Mouse (Mus musculus) limb, embryonic 14.5 days (tissue): Measurements from ENCODE around the gene Map2k2. TPM values are rescaled to one million over a fixed set of nuclear protein-coding genes. Genes with fewer than 3 reads are reported as not detected.
A peak's percentile ranks its signal among the peaks of the same experiment; 100 is the strongest.

Experiments used
- ATAC-seq: fragments of 200-750 bp; cut with Nextera tagmentation; 2 replicates; pipeline ENCODE4 v1.8.0; 2017; ENCODE audit warnings: low read depth, moderate number of reproducible peaks, moderate TSS enrichment; ENCODE audit not compliant: low FRiP score
- DNase-seq: peaks from one replicate; pipeline ENCODE4 v3.0.0-alpha.2; 2015; ENCODE audit warnings: low spot score
- H3K27ac ChIP-seq: fragments of 300-500 bp; sonication (generic); replicated peaks from 2 replicates; pipeline ENCODE4 v1.5.1; 2014; ENCODE audit warnings: low read depth, mild to moderate bottlenecking, low read length, moderate library complexity, mixed read lengths
- H3K27me3 ChIP-seq: fragments of 300-500 bp; sonication (generic); 2 replicates; pipeline ENCODE4 v1.6.1; 2014; ENCODE audit warnings: low read length, mixed read lengths; ENCODE audit not compliant: control insufficient read depth, insufficient read depth
- H3K36me3 ChIP-seq: fragments of 300-500 bp; sonication (generic); 2 replicates; pipeline ENCODE4 v1.6.1; 2014; ENCODE audit warnings: mild to moderate bottlenecking, low read length, moderate library complexity, mixed read lengths; ENCODE audit not compliant: control insufficient read depth, insufficient read depth
- H3K4me1 ChIP-seq: fragments of 300-500 bp; sonication (generic); 2 replicates; pipeline ENCODE4 v1.6.1; 2014; ENCODE audit warnings: antibody characterized with exemption, low read length, mixed read lengths; ENCODE audit not compliant: control insufficient read depth, insufficient read depth
- H3K4me2 ChIP-seq: fragments of 300-500 bp; sonication (generic); replicated peaks from 2 replicates; pipeline ENCODE4 v1.6.1; 2014; ENCODE audit warnings: low read depth, mild to moderate bottlenecking, low read length, moderate library complexity; ENCODE audit not compliant: severe bottlenecking
- H3K4me3 ChIP-seq: fragments of 300-500 bp; sonication (generic); replicated peaks from 2 replicates; pipeline ENCODE4 v1.5.1; 2014; ENCODE audit warnings: low read length
- H3K9ac ChIP-seq: fragments of 300-500 bp; sonication (generic); 2 replicates; pipeline ENCODE4 v1.6.1; 2014; ENCODE audit warnings: mild to moderate bottlenecking, low read depth, low read length, moderate library complexity; ENCODE audit not compliant: severe bottlenecking
- H3K9me3 ChIP-seq: fragments of 300-500 bp; sonication (generic); 2 replicates; pipeline ENCODE4 v1.6.1; 2016; ENCODE audit warnings: low read length; ENCODE audit not compliant: control insufficient read depth
- POLR2A ChIP-seq: fragments of 200-500 bp; IDR thresholded peaks from 2 replicates; pipeline ENCODE4 v1.8.0; 2012; ENCODE audit warnings: inconsistent platforms, mild to moderate bottlenecking, moderate library complexity, borderline replicate concordance; ENCODE audit not compliant: insufficient read depth, insufficient read length; ENCODE audit errors: extremely low read depth
- WGBS: fragments of 180-500 bp; shearing (Covaris S2); extraction: QIAGEN DNeasy Blood & Tissue Kit; methylation state at CpG from one replicate; pipeline ENCODE4 v1.1.7; 2014; 5-methylcytosine and 5-hydroxymethylcytosine counted together
- polyA plus RNA-seq, 2 experiments: library from polyadenylated mRNA; depleted of rRNA in 1 of 2; stranded (reverse) in 1 of 2; unstranded in 1 of 2; fragments of >200 nt; fragmentation: Nextera tagmentation in 1 of 2; extraction: Ambion mirVana in 1 of 2; gene quantifications; 2 replicates each; pipeline versions ENCODE4 v1.2.1 to v1.2.3; 2012 to 2014

Gene Map2k2
- polyA plus RNA-seq, 2 experiments, result 165 to 176 TPM

GRCm38 (mm10) chr10:81119625-81120024 is 13.9 kb downstream of the Map2k2 start:
- Histone ChIP-seq H3K36me3 (peaks cover 94% of the 10 kb centered on the region), H3K27ac (no peak overlapping the region), H3K4me1 (no peaks in the 10 kb centered on the region), H3K4me2 (no peak overlapping the region), H3K9ac (no peak overlapping the region), H3K4me3 (no peak overlapping the region), H3K27me3 (no peaks in the 10 kb centered on the region), H3K9me3 (no peaks in the 10 kb centered on the region)
- no peak for DNase-seq
- no peak for TF ChIP-seq POLR2A
- 0 out of 2 replicates have a peak, but pooled peaks have one; percentile 3 for ATAC-seq
- 89% methylated on average over 10 of the region's 10 CpGs for WGBS

- Histone ChIP-seq H3K4me2 (no peak overlapping the region), H3K27me3 (no peaks in the 10 kb centered on the region), H3K36me3 (peaks cover 87% of the 10 kb centered on the region), H3K4me3 (no peak overlapping the region), H3K9me3 (no peaks in the 10 kb centered on the region), H3K9ac (no peak overlapping the region), H3K27ac (no peak overlapping the region), H3K4me1 (no peaks in the 10 kb centered on the region)
- no peak for ATAC-seq
- WGBS, result 84% methylated on average over 7 of the region's 7 CpGs
- TF ChIP-seq POLR2A, result no peak
- no peak for DNase-seq
Observed at GRCm38 (mm10) chr10:81120650-81121049, 14.9 kb downstream of the Map2k2 start.

- H3K27me3 ChIP-seq, result no peaks in the 10 kb centered on the region
- TF ChIP-seq POLR2A, result no peak
- no peak overlapping the region for H3K9ac ChIP-seq
- no peak overlapping the region for H3K27ac ChIP-seq
- DNase-seq, result no peak
- H3K4me3 ChIP-seq, result no peak overlapping the region
- H3K9me3 ChIP-seq, result no peaks in the 10 kb centered on the region
- no peak for ATAC-seq
- H3K36me3 ChIP-seq, result peaks cover 69% of the 10 kb centered on the region
- no peaks in the 10 kb centered on the region for H3K4me1 ChIP-seq
- H3K4me2 ChIP-seq, result no peak overlapping the region
- WGBS, result 83% methylated on average over 2 of the region's 2 CpGs
Observed at GRCm38 (mm10) chr10:81122889-81123288, 17.2 kb downstream of the Map2k2 start.

- Histone ChIP-seq H3K4me2 (no peak overlapping the region), H3K9me3 (no peaks in the 10 kb centered on the region), H3K9ac (no peak overlapping the region), H3K27me3 (no peaks in the 10 kb centered on the region), H3K27ac (no peak overlapping the region), H3K4me1 (peaks cover 1% of the 10 kb centered on the region; the same call in 1 of the 2 replicates), H3K36me3 (peaks cover 64% of the 10 kb centered on the region), H3K4me3 (no peak overlapping the region)
- 84% methylated on average over 11 of the region's 11 CpGs for WGBS
- ATAC-seq (no peak), DNase-seq (no peak)
- TF ChIP-seq POLR2A, result no peak
Observed at GRCm38 (mm10) chr10:81123500-81123899, 17.8 kb downstream of the Map2k2 start.

- no peak for TF ChIP-seq POLR2A
- Histone ChIP-seq H3K27me3 (peaks cover 23% of the 10 kb centered on the region), H3K27ac (no peak overlapping the region), H3K4me3 (0 out of 2 replicates have a peak overlapping the region, but pooled peaks have one; percentile 4), H3K4me1 (peaks cover 27% of the 10 kb centered on the region), H3K9ac (no peak overlapping the region), H3K9me3 (no peaks in the 10 kb centered on the region), H3K36me3 (no peaks in the 10 kb centered on the region), H3K4me2 (no peak overlapping the region)
- 2% methylated on average over 15 of the region's 16 CpGs for WGBS
- DNase-seq (no peak), ATAC-seq (no peak)
Observed at GRCm38 (mm10) chr10:81134181-81134587, 28.5 kb downstream of the Map2k2 start.
